Mouse (Mus musculus) cortical plate, adult 2 months (tissue): Measurements from ENCODE around the gene Cfap161.

Experiments used
- CTCF ChIP-seq: fragments of 200-500 bp; IDR thresholded peaks from 2 replicates; pipeline ENCODE4 v1.5.1; 2011; ENCODE audit warnings: mild to moderate bottlenecking, control low read depth, low read length; ENCODE audit not compliant: insufficient read depth; ENCODE audit errors: extremely low read depth
- POLR2A ChIP-seq: fragments of 200-500 bp; IDR thresholded peaks from 2 replicates; pipeline ENCODE4 v1.6.1; 2011; ENCODE audit warnings: mild to moderate bottlenecking, low read length, control low read depth; ENCODE audit not compliant: insufficient read depth; ENCODE audit errors: extremely low read depth

DNA sequence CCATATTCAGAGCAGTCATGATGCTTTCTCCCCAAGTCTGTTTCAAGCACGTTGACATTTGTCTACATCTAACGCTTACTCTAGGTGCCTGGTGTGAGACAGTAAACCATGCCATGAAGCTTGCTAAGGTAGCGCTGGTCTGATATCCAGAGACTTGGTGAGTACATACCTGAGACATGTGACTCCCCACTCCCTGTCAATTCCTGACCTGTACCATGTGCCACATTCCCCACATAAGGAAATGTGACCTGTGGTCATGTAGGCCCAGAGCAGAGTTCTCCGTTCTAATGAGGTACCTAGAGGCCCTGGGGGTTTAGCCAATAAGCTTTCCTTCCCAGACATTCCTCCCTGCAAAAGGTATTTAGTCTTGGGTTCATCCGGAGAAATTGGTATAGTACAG lies 22.2 kb upstream of the Cfap161 start:
- no peak for TF ChIP-seq CTCF
- no peak for TF ChIP-seq POLR2A
